Mouse (Mus musculus): ENCODE data around the gene Plp1.

Gene Plp1

GRCm38 (mm10) chrX:136822371-136822770 is at the start of gene Plp1:
Gene Plp1 (plus strand): TSS chrX:136822671.
- no peak for DNase-seq (ENCODE audit: low spot score in 2 of 2)

- no peak for DNase-seq (ENCODE audit: low spot score in 2 of 2)
Observed at GRCm38 (mm10) chrX:136773035-136773434, 49.4 kb upstream of the Plp1 start.

DNA sequence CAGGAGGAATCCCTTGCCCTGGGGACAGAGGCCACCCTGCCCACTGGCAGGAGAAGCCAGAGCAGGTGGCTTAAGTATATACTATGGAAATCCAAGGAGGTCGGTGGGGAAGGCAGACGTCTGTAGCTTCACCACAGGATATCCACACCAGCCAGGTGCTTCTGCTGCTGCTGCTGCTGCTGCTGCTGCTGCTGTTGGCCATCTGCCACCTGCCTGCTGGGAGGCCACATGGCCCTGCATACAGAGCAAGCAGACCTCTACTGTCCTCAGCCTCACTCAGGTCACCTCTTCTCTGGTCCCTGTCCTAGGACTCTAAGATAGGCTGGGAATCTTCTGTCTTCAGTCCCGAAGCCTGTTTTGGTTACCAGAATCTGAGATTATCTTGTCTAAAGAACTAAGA is 44.4 kb upstream of the Plp1 start:
- DNase-seq (ENCODE audit: low spot score in 2 of 2): no peak

- DNase-seq (ENCODE audit: low spot score in 2 of 2): no peak
Observed at GRCm38 (mm10) chrX:136779262-136779661, 43.2 kb upstream of the Plp1 start.

GRCm38 (mm10) chrX:136780041-136780440 is 42.4 kb upstream of the Plp1 start, which contains the start of gene Glra4:
Gene Glra4 (minus strand): TSS chrX:136780141.
- DNase-seq (ENCODE audit: low spot score in 2 of 2): no peak

GRCm38 (mm10) chrX:136789446-136789845 is 33.0 kb upstream of the Plp1 start:
- no peak for DNase-seq (ENCODE audit: low spot score in 2 of 2)

DNA sequence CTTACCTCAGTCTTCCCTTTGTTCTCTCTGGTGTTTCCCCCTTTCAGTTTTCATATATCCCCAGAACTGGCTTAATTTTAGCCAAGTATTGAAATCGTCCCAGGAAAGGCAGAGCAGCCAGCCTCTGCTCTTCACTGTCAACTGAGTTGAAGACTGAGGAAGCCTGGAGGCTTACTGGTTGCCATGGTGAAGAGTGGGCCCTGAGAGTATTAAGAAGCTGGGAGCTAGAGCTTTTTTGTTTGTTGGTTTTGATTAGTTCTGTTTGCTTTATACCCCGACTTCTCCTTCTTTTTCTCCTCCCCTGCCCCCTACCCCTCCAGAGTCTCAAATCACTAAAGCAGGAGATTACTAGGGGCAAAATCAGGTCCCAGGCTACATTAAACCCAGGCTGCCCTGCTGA is 25.2 kb upstream of the Plp1 start:
- no peak for DNase-seq (ENCODE audit: low spot score in 2 of 2)

GRCm38 (mm10) chrX:136819752-136820151 is 2.7 kb upstream of the Plp1 start:
- DNase-seq (ENCODE audit: low spot score in 2 of 2): no peak

- peak in 1 of 2 experiments; percentile 54 for DNase-seq (ENCODE audit: low spot score in 2 of 2)
Observed at GRCm38 (mm10) chrX:136820250-136820649, 2.2 kb upstream of the Plp1 start.

DNA sequence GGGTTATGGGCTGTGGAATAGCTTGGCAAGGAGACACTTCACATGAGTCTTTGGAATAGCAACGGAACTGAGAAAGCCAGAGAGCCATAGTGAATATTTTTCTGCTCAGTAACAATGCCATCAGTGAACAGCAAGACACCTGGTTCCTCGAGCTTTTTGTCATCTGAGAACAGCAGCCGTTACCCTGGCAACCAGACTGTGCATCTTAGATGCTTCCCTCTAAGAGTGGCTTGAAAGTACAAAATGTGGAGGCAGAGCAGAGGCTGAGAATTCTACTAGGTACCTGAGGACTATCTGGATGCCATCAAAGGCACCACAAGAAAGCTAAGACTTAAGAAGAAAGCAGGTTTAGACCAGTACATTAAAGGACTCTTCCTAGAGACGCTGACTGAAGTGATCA is 2.5 kb downstream of the Plp1 start:
- no peak for DNase-seq (ENCODE audit: low spot score in 2 of 2)

DNA sequence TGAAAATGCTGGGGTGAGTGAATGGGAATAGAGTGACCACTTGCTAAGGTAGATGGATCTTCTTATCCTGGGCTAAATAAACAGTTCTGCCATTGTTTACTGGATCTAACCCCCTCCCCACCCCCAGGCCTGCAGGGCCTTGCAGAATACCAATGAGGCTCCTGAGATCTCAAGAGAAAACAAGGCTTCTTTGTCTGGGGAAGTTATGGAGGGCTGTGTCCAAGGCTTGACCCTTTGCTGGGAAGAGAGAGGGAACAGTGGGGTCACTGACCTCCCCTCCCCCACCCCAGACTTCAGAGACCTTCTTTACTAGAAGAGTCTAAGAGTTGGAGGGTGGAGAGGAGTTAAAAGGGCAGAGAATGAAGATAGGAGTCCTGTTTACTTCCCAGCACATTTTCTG is 6.1 kb downstream of the Plp1 start:
- no peak for DNase-seq (ENCODE audit: low spot score in 2 of 2)

DNA sequence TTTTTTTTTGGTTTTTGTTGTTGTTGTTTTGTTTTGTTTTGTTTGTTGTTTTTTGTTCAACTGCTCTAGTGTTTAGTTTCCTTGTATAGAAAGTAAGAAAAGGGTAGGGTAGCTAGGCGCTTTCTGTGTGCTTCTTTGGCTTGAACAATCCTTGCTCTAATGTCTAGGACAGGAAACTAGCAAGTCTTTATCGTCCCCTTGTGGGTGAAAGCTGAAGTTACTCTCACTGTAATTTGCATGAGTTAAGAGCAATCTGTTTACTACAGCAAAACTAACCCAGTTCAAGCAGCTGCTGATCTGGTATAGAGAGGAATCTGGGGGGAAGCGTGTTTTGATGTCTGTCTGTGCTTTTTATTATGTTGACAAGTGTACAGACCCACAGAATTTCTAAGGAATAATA is 27.8 kb downstream of the Plp1 start:
- no peak for DNase-seq (ENCODE audit: low spot score in 2 of 2)

GRCm38 (mm10) chrX:136868061-136869040 is 45.9 kb downstream of the Plp1 start, which contains the start of gene Rab9b:
Gene Rab9b (minus strand): TSS chrX:136868755.
- DNase-seq (ENCODE audit: low spot score in 2 of 2): no peak
